Mouse (Mus musculus) brain, embryonic 14.5 days (tissue): ENCODE measurements at regions not wholly inside any gene's neighbourhood (a gene's known extent, or its start where the extent isn't known, plus 50 kb on each side); places are given as distances from the start of the nearest gene placed in this dataset.
"Not testable (repeated sequence)": the region's sequence is repeated elsewhere in the genome, so short reads cannot be mapped to it uniquely, and the experiment has no call there.

ENCODE experiments used
- CTCF ChIP-seq: fragments of 200-500 bp; IDR thresholded peaks from 2 replicates; pipeline ENCODE4 v1.5.1; 2012; ENCODE audit warnings: inconsistent platforms, mild to moderate bottlenecking, moderate library complexity, borderline replicate concordance; ENCODE audit not compliant: insufficient read depth, insufficient read length; ENCODE audit errors: extremely low read depth
- POLR2A ChIP-seq: fragments of 200-500 bp; IDR thresholded peaks from 2 replicates; pipeline ENCODE4 v1.6.1; 2012; ENCODE audit warnings: mild to moderate bottlenecking, inconsistent platforms, borderline replicate concordance; ENCODE audit not compliant: poor library complexity, insufficient read depth, insufficient read length, severe bottlenecking; ENCODE audit errors: extremely low read depth

- not testable (repeated sequence) for TF ChIP-seq CTCF, POLR2A
These were observed 93.8 kb upstream of the Cnksr3 start for GRCm38 (mm10) chr10:7305881-7306280.
